Mouse (Mus musculus): Measurements from ENCODE around the gene Lmf1. TPM values are rescaled to one million over a fixed set of nuclear protein-coding genes. Genes with fewer than 3 reads are reported as not detected.

Lmf1 gene
- polyA plus RNA-seq, 1 experiment from 2014 or later: 29.0 TPM

GRCm38 (mm10) chr17:25590985-25591384 lies 12.1 kb downstream of the Lmf1 start:
- no peak for DNase-seq (ENCODE audit: low spot score)
- Histone ChIP-seq H3K36me3 (peaks cover 58% of the 10 kb centered on the region), H3K4me1 (peaks cover 40% of the 10 kb centered on the region), H3K9me3 (replicated peaks) (no peaks in the 10 kb centered on the region), H3K27me3 (ENCODE audit: low read depth, poor library complexity, severe bottlenecking) (peaks cover 86% of the 10 kb centered on the region), H3K4me3 (no peak overlapping the region), H3K27ac (no peak overlapping the region)
- WGBS: 83% methylated on average over 4 of the region's 4 CpGs

- Histone ChIP-seq H3K4me3 (no peak overlapping the region), H3K4me1 (peaks cover 43% of the 10 kb centered on the region), H3K9me3 (replicated peaks) (no peaks in the 10 kb centered on the region), H3K27me3 (ENCODE audit: low read depth, poor library complexity, severe bottlenecking) (peaks cover 86% of the 10 kb centered on the region), H3K27ac (peak overlapping the region; percentile 84), H3K36me3 (peaks cover 59% of the 10 kb centered on the region)
- DNase-seq (ENCODE audit: low spot score): no peak
- WGBS: 84% methylated on average over 6 of the region's 6 CpGs
These were observed 13.5 kb downstream of the Lmf1 start for GRCm38 (mm10) chr17:25592336-25592735.

GRCm38 (mm10) chr17:25593411-25594261 lies 14.8 kb downstream of the Lmf1 start:
- peaks cover 86% of the 10 kb centered on the region for H3K27me3 ChIP-seq (ENCODE audit: low read depth, poor library complexity, severe bottlenecking)
- 17% methylated on average over 22 of the region's 22 CpGs for WGBS
- peak; percentile 88 for DNase-seq (ENCODE audit: low spot score)
- H3K27ac ChIP-seq: peak overlapping the region; percentile 84
- peaks cover 49% of the 10 kb centered on the region for H3K36me3 ChIP-seq
- no peaks in the 10 kb centered on the region for H3K9me3 ChIP-seq (replicated peaks)
- peak overlapping the region; percentile 39 for H3K4me3 ChIP-seq
- H3K4me1 ChIP-seq: peaks cover 48% of the 10 kb centered on the region

- 87% methylated on average over 5 of the region's 5 CpGs for WGBS
- Histone ChIP-seq H3K27ac (peak overlapping the region; percentile 84; the same call in 1 of the 2 replicates), H3K4me3 (no peak overlapping the region), H3K9me3 (replicated peaks) (no peaks in the 10 kb centered on the region), H3K36me3 (peaks cover 31% of the 10 kb centered on the region), H3K27me3 (ENCODE audit: low read depth, poor library complexity, severe bottlenecking) (peaks cover 86% of the 10 kb centered on the region), H3K4me1 (peaks cover 51% of the 10 kb centered on the region)
- DNase-seq (ENCODE audit: low spot score): no peak
These were observed 16.6 kb downstream of the Lmf1 start for GRCm38 (mm10) chr17:25595495-25595894.

- Histone ChIP-seq H3K4me1 (peaks cover 61% of the 10 kb centered on the region), H3K36me3 (peaks cover 17% of the 10 kb centered on the region), H3K9me3 (replicated peaks) (no peaks in the 10 kb centered on the region), H3K4me3 (no peak overlapping the region), H3K27me3 (ENCODE audit: low read depth, poor library complexity, severe bottlenecking) (peaks cover 86% of the 10 kb centered on the region), H3K27ac (peak overlapping the region; percentile 12)
- no peak for DNase-seq (ENCODE audit: low spot score)
- WGBS: 56% methylated on average over 3 of the region's 3 CpGs
These were observed 18.7 kb downstream of the Lmf1 start for GRCm38 (mm10) chr17:25597537-25597936.

- Histone ChIP-seq H3K4me3 (no peak overlapping the region), H3K27me3 (ENCODE audit: low read depth, poor library complexity, severe bottlenecking) (peaks cover 70% of the 10 kb centered on the region), H3K27ac (no peak overlapping the region), H3K9me3 (replicated peaks) (no peaks in the 10 kb centered on the region), H3K36me3 (peaks cover 5% of the 10 kb centered on the region), H3K4me1 (peaks cover 75% of the 10 kb centered on the region)
- 79% methylated on average over 8 of the region's 8 CpGs for WGBS
- no peak for DNase-seq (ENCODE audit: low spot score)
These were observed 23.5 kb downstream of the Lmf1 start for GRCm38 (mm10) chr17:25602366-25602765.

GRCm38 (mm10) chr17:25604234-25604633 lies 25.3 kb downstream of the Lmf1 start:
- DNase-seq (ENCODE audit: low spot score): peak; percentile 70
- whole genome bisulfite sequencing: 14% methylated on average over 5 of the region's 5 CpGs

GRCm38 (mm10) chr17:25608137-25608785 lies 29.4 kb downstream of the Lmf1 start:
- Histone ChIP-seq H3K27me3 (ENCODE audit: low read depth, poor library complexity, severe bottlenecking) (peaks cover 25% of the 10 kb centered on the region), H3K27ac (0 out of 2 replicates have a peak overlapping the region, but pooled peaks have one; percentile 19), H3K36me3 (peaks cover 17% of the 10 kb centered on the region), H3K4me1 (peaks cover 68% of the 10 kb centered on the region), H3K9me3 (replicated peaks) (no peaks in the 10 kb centered on the region), H3K4me3 (no peak overlapping the region)
- 90% methylated on average over 11 of the region's 11 CpGs for WGBS
- DNase-seq (ENCODE audit: low spot score): no peak

More at GRCm38 (mm10) chr17:25604234-25604633, 25.3 kb downstream of the Lmf1 start:
- Histone ChIP-seq H3K27me3 (ENCODE audit: low read depth, poor library complexity, severe bottlenecking) (peaks cover 66% of the 10 kb centered on the region), H3K9me3 (replicated peaks) (no peaks in the 10 kb centered on the region), H3K4me3 (no peak overlapping the region), H3K27ac (peak overlapping the region; percentile 4; the same call in 1 of the 2 replicates), H3K4me1 (peaks cover 82% of the 10 kb centered on the region), H3K36me3 (peaks cover 4% of the 10 kb centered on the region; the same call in 1 of the 2 replicates)

- Histone ChIP-seq H3K4me3 (no peak overlapping the region), H3K27ac (0 out of 2 replicates have a peak overlapping the region, but pooled peaks have one; percentile 19), H3K27me3 (ENCODE audit: low read depth, poor library complexity, severe bottlenecking) (peaks cover 25% of the 10 kb centered on the region), H3K9me3 (replicated peaks) (no peaks in the 10 kb centered on the region), H3K36me3 (peaks cover 24% of the 10 kb centered on the region), H3K4me1 (peaks cover 62% of the 10 kb centered on the region)
- no peak for DNase-seq (ENCODE audit: low spot score)
- 76% methylated on average over 10 of the region's 10 CpGs for WGBS
These were observed 30.1 kb downstream of the Lmf1 start for GRCm38 (mm10) chr17:25608821-25609505.

GRCm38 (mm10) chr17:25609506-25609828 lies 30.6 kb downstream of the Lmf1 start:
- Histone ChIP-seq H3K27me3 (ENCODE audit: low read depth, poor library complexity, severe bottlenecking) (peaks cover 25% of the 10 kb centered on the region), H3K4me3 (no peak overlapping the region), H3K4me1 (peaks cover 58% of the 10 kb centered on the region), H3K9me3 (replicated peaks) (no peaks in the 10 kb centered on the region), H3K36me3 (peaks cover 29% of the 10 kb centered on the region), H3K27ac (0 out of 2 replicates have a peak overlapping the region, but pooled peaks have one; percentile 27)
- 71% methylated on average over 3 of the region's 3 CpGs for WGBS
- no peak for DNase-seq (ENCODE audit: low spot score)

GRCm38 (mm10) chr17:25610151-25610550 lies 31.3 kb downstream of the Lmf1 start:
- WGBS: 85% methylated on average over 9 of the region's 9 CpGs
- H3K27me3 ChIP-seq (ENCODE audit: low read depth, poor library complexity, severe bottlenecking): peaks cover 25% of the 10 kb centered on the region
- peaks cover 51% of the 10 kb centered on the region for H3K4me1 ChIP-seq
- no peak for DNase-seq (ENCODE audit: low spot score)
- no peak overlapping the region for H3K4me3 ChIP-seq
- H3K27ac ChIP-seq: peak overlapping the region; percentile 27; the same call in 1 of the 2 replicates
- peaks cover 35% of the 10 kb centered on the region for H3K36me3 ChIP-seq
- H3K9me3 ChIP-seq (replicated peaks): no peaks in the 10 kb centered on the region

- Histone ChIP-seq H3K27me3 (ENCODE audit: low read depth, poor library complexity, severe bottlenecking) (peaks cover 13% of the 10 kb centered on the region; the same call in 1 of the 2 replicates), H3K36me3 (peaks cover 55% of the 10 kb centered on the region), H3K9me3 (replicated peaks) (no peaks in the 10 kb centered on the region), H3K4me1 (peaks cover 28% of the 10 kb centered on the region), H3K4me3 (no peak overlapping the region), H3K27ac (no peak overlapping the region)
- WGBS: 83% methylated on average over 9 of the region's 9 CpGs
- DNase-seq (ENCODE audit: low spot score): no peak
These were observed 33.7 kb downstream of the Lmf1 start for GRCm38 (mm10) chr17:25612537-25612936.

Measured in limb, embryonic 10.5 days (tissue).